ENCODE assay signal across 9 mouse cellular contexts in genomic region chr10:88983444-88983843, GRCm38 (mm10).
DNase-seq lines count a peak whose midpoint lies in the region; ATAC-seq and TF ChIP-seq lines count a peak whose summit lies in the region.
"Had no signal": no experiment of that assay in that cellular context is flagged by ENCODE, and none has a peak within 500 bp of the region (broad histone marks: within the 10 kb centered on the region; RNA-seq: fewer than 3 reads in every experiment).

No protein-coding gene starts in this region.

- H3K27ac ChIP-seq in embryonic facial prominence, embryonic 11.5 days (replicated peaks; ENCODE audit: low read depth, low read length), result no peak overlapping the region
- H3K27ac ChIP-seq in liver, embryonic 14.5 days, result no peak overlapping the region
- no peak overlapping the region for H3K27ac ChIP-seq in midbrain, embryonic 16.5 days (ENCODE audit: low read length)
- H3K27ac ChIP-seq: midbrain, embryonic 12.5 days had no signal

- peak; percentile 37 for TF ChIP-seq CTCF in liver, embryonic 14.5 days (IDR thresholded peaks at IDR 0.05; ENCODE audit: low read depth)

- no peaks in the 10 kb centered on the region for H3K9me3 ChIP-seq in embryonic facial prominence, embryonic 11.5 days (replicated peaks; ENCODE audit: control insufficient read depth, low read length)
- no peaks in the 10 kb centered on the region for H3K9me3 ChIP-seq in liver, embryonic 14.5 days (ENCODE audit: control insufficient read depth, low read length)
- H3K9me3 ChIP-seq in midbrain, embryonic 16.5 days (replicated peaks; ENCODE audit: control insufficient read depth, low read length, poor library complexity, severe bottlenecking), result no peaks in the 10 kb centered on the region
- H3K9me3 ChIP-seq: midbrain, embryonic 12.5 days had no signal

- no peak for TF ChIP-seq EP300 in liver, embryonic 14.5 days (IDR thresholded peaks at IDR 0.05; ENCODE audit: low read depth)

- no peak overlapping the region for H3K4me2 ChIP-seq in embryonic facial prominence, embryonic 11.5 days (ENCODE audit: low read depth, low read length)
- no peak overlapping the region for H3K4me2 ChIP-seq in liver, embryonic 14.5 days (ENCODE audit: low read depth)
- H3K4me2 ChIP-seq in midbrain, embryonic 16.5 days (ENCODE audit: low read length), result no peak overlapping the region
- H3K4me2 ChIP-seq: midbrain, embryonic 12.5 days had no signal

- H3K4me1 ChIP-seq in embryonic facial prominence, embryonic 11.5 days (ENCODE audit: control insufficient read depth, insufficient read depth, low read length), result no peaks in the 10 kb centered on the region
- H3K4me1 ChIP-seq in liver, embryonic 14.5 days (replicated peaks; ENCODE audit: control insufficient read depth in 2 of 2, insufficient read depth in 2 of 2, low read length in 1 of 2), result no peaks in the 10 kb centered on the region
- H3K4me1 ChIP-seq in midbrain, embryonic 16.5 days (ENCODE audit: control insufficient read depth, insufficient read depth, low read length), result no peaks in the 10 kb centered on the region
- H3K4me1 ChIP-seq: midbrain, embryonic 12.5 days had no signal

- H3K36me3 ChIP-seq in embryonic facial prominence, embryonic 11.5 days (replicated peaks; ENCODE audit: control insufficient read depth, insufficient read depth, low read depth, low read length), result no peaks in the 10 kb centered on the region
- H3K36me3 ChIP-seq in liver, embryonic 14.5 days (replicated peaks; ENCODE audit: control insufficient read depth, insufficient read depth, low read depth), result no peaks in the 10 kb centered on the region
- H3K36me3 ChIP-seq in midbrain, embryonic 16.5 days (ENCODE audit: control insufficient read depth, insufficient read depth, low read length), result no peaks in the 10 kb centered on the region
- H3K36me3 ChIP-seq: midbrain, embryonic 12.5 days had no signal

- peak; percentile 17 to 33 for DNase-seq in heart, postnatal 36 days
- no peak for DNase-seq in heart, adult 11 months
- peak; percentile 38 for DNase-seq in urinary bladder, adult 2 months (ENCODE audit: low spot score)
- no peak for DNase-seq in urinary bladder, postnatal 4 days (ENCODE audit: low spot score in 2 of 2)
- DNase-seq in embryonic facial prominence, embryonic 11.5 days (ENCODE audit: low spot score), result peak; percentile 46
- no peak for DNase-seq in liver, embryonic 14.5 days (ENCODE audit: low read depth in 3 of 3, low spot score in 3 of 3)

- no peak overlapping the region for H3K9ac ChIP-seq in embryonic facial prominence, embryonic 11.5 days (replicated peaks; ENCODE audit: low read length)
- no peak overlapping the region for H3K9ac ChIP-seq in liver, embryonic 14.5 days (replicated peaks)
- no peak overlapping the region for H3K9ac ChIP-seq in midbrain, embryonic 16.5 days (ENCODE audit: low read depth, low read length)
- H3K9ac ChIP-seq: midbrain, embryonic 12.5 days had no signal

- 24% methylated on average over 8 of the region's 8 CpGs for WGBS in embryonic facial prominence, embryonic 11.5 days
- WGBS in liver, embryonic 14.5 days (ENCODE audit: insufficient replicate concordance), result 25% methylated on average over 8 of the region's 8 CpGs
- 29% methylated on average over 8 of the region's 8 CpGs for WGBS in midbrain, embryonic 16.5 days

- intact Hi-C loops in heart, postnatal 36 days (cut with DNase I), result no loop called here

- ATAC-seq in embryonic facial prominence, embryonic 11.5 days (replicated peaks; ENCODE audit: insufficient number of reproducible peaks, low FRiP score, low TSS enrichment, low read depth), result no peak
- ATAC-seq in liver, embryonic 14.5 days (ENCODE audit: insufficient read depth), result no peak
- no peak; the same call in 1 of the 2 replicates for ATAC-seq in granulocyte monocyte progenitor cell, adult 5-6 weeks (replicated peaks; ENCODE audit: poor library complexity, severe bottlenecking)
- no peak for ATAC-seq in midbrain, embryonic 16.5 days

- H3K4me3 ChIP-seq in embryonic facial prominence, embryonic 11.5 days (ENCODE audit: low read depth, low read length), result no peak overlapping the region
- no peak overlapping the region for H3K4me3 ChIP-seq in liver, embryonic 14.5 days (ENCODE audit: insufficient read depth in 1 of 2, low read depth in 2 of 2, low read length in 2 of 2)
- no peak overlapping the region for H3K4me3 ChIP-seq in midbrain, embryonic 16.5 days (ENCODE audit: low read depth, low read length)
- H3K4me3 ChIP-seq: midbrain, embryonic 12.5 days had no signal

- no peaks in the 10 kb centered on the region for H3K27me3 ChIP-seq in embryonic facial prominence, embryonic 11.5 days (ENCODE audit: control insufficient read depth, insufficient read depth, low read length)
- H3K27me3 ChIP-seq in liver, embryonic 14.5 days (ENCODE audit: control insufficient read depth, insufficient read depth, low read length), result no peaks in the 10 kb centered on the region
- no peaks in the 10 kb centered on the region for H3K27me3 ChIP-seq in midbrain, embryonic 16.5 days (ENCODE audit: control insufficient read depth, insufficient read depth, low read depth, low read length)
- H3K27me3 ChIP-seq: midbrain, embryonic 12.5 days had no signal

Comparison
In these comparisons a context has a peak if more than half of its experiments do, and no peak if none do; other contexts are left out.
1. DNase-seq: peak in heart, postnatal 36 days (2 of 2), urinary bladder, adult 2 months (single experiment) and embryonic facial prominence, embryonic 11.5 days (single experiment); none in heart, adult 11 months (single experiment), urinary bladder, postnatal 4 days (0 of 2) and liver, embryonic 14.5 days (0 of 3).